Mouse (Mus musculus): ENCODE measurements around the gene Grik2.

DNA sequence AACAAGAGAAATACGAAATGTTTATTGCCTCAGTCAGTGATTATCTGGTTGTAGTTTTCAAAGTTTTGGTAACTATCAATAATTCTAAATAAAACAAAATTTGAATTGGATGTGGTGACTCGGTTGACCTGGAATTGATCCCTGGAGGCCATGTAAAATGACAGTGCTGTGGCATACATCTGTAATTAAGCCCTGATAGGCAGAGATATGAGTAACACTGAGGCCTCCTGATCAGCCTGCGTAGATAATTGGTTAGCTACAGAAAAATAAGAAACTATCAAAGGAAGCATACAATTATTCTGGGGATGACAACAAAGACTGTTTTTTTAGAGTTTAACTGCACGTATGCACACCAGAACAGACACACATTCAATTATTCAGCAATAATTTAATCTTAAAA is 634.4 kb downstream of the Grik2 start:
- no peak for TF ChIP-seq CTCF (IDR thresholded peaks at IDR 0.05; ENCODE audit: borderline replicate concordance, control insufficient read depth, extremely low read depth, insufficient read depth, low read length, poor library complexity)
- TF ChIP-seq POLR2A (IDR thresholded peaks at IDR 0.05; ENCODE audit: control insufficient read depth, extremely low read depth, insufficient read depth, low read length, poor library complexity), result no peak

Measured in thymus, adult 2 months (tissue).